Mouse (Mus musculus) forebrain, embryonic 12.5 days (tissue): ENCODE results near the gene Bcl10. TPM values are rescaled to one million over a fixed set of nuclear protein-coding genes. Genes with fewer than 3 reads are reported as not detected.
"Not testable (repeated sequence)": the region's sequence is repeated elsewhere in the genome, so short reads cannot be mapped to it uniquely, and the experiment has no call there.

ENCODE experiments used
- ATAC-seq: fragments of 200-750 bp; cut with Nextera tagmentation; 2 replicates; pipeline ENCODE4 v1.8.0; 2017; ENCODE audit warnings: moderate TSS enrichment; ENCODE audit not compliant: low FRiP score
- H3K27ac ChIP-seq: fragments of 300-500 bp; sonication (generic); 2 replicates; pipeline ENCODE4 v1.5.1; 2016; ENCODE audit warnings: mild to moderate bottlenecking
- H3K27me3 ChIP-seq: fragments of 300-500 bp; sonication (generic); 2 replicates; pipeline ENCODE4 v1.6.1; 2016; ENCODE audit warnings: mild to moderate bottlenecking
- H3K36me3 ChIP-seq: fragments of 300-500 bp; sonication (generic); replicated peaks from 2 replicates; pipeline ENCODE4 v1.6.1; 2016; ENCODE audit warnings: mild to moderate bottlenecking
- H3K4me1 ChIP-seq: fragments of 300-500 bp; sonication (generic); 2 replicates; pipeline ENCODE4 v1.6.1; 2016
- H3K4me2 ChIP-seq: fragments of 300-500 bp; sonication (generic); 2 replicates; pipeline ENCODE4 v1.6.1; 2016; ENCODE audit warnings: mild to moderate bottlenecking, moderate library complexity
- H3K4me3 ChIP-seq: fragments of 300-500 bp; sonication (generic); replicated peaks from 2 replicates; pipeline ENCODE4 v1.5.1; 2016; ENCODE audit warnings: mild to moderate bottlenecking
- H3K9ac ChIP-seq: fragments of 300-500 bp; sonication (generic); 2 replicates; pipeline ENCODE4 v1.6.1; 2016; ENCODE audit warnings: mild to moderate bottlenecking
- H3K9me3 ChIP-seq: fragments of 300-500 bp; sonication (generic); 2 replicates; pipeline ENCODE4 v1.6.1; 2016
- WGBS: fragments of 180-500 bp; shearing (Covaris S2); methylation state at CpG from one replicate; pipeline ENCODE4 v1.1.7; 2016; 5-methylcytosine and 5-hydroxymethylcytosine counted together
- polyA plus RNA-seq: library from polyadenylated mRNA; unstranded; fragments of >200 nt; fragmentation: Nextera tagmentation; extraction: Ambion mirVana; gene quantifications from 2 replicates; pipeline ENCODE4 v1.2.1, GENCODE M21; 2016

Gene Bcl10
- polyA plus RNA-seq, 1 experiment from 2014 or later = 50.7 TPM

DNA sequence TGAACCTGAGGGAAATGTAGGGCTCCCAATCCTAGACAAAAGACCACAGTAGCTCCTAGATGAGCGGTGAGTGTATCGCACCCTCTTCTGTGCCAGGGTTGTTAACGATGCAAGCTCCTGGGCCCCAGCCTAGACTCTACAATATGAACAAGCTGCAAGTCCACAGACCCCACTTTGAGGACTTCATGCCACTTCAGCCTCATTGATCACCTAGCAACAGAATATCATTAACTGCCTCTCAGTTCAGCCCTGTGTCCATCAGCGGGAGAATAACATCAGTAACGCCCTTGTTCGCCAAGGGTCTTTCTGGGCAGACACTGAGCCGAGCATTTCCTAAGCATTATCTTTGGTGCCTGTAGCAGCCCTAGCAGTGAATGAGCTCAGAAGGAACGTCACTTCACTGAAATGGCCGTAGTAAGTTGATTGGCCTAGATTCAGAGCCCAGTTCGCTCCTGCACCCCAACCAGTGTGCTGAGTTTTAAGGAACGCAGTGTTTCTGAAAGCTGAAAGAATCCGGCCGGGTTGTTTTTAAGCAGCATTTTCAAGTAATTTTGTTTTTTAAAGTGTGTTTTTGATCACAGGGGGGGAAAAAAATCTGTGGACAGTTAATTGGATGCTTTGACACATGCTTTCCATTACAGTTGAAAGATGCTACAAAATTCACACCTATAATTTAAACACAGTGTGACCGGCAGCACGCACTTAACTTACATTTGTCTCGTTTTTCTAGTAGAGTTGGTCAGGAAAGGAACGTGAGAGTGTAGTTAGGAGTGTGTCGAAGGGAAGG lies 32.1 kb upstream of the Bcl10 start:
- H3K27me3 ChIP-seq = no peaks in the 10 kb centered on the region
- peaks cover 38% of the 10 kb centered on the region for H3K4me1 ChIP-seq
- WGBS = 27% methylated on average over 18 of the region's 18 CpGs
- peak overlapping the region; percentile 91 for H3K27ac ChIP-seq
- H3K9ac ChIP-seq = no peak overlapping the region
- no peaks in the 10 kb centered on the region for H3K9me3 ChIP-seq
- peak; percentile 92 for ATAC-seq
- H3K4me3 ChIP-seq = no peak overlapping the region
- H3K4me2 ChIP-seq = peak overlapping the region; percentile 6
- peaks cover 8% of the 10 kb centered on the region; the same call in 1 of the 2 replicates for H3K36me3 ChIP-seq

DNA sequence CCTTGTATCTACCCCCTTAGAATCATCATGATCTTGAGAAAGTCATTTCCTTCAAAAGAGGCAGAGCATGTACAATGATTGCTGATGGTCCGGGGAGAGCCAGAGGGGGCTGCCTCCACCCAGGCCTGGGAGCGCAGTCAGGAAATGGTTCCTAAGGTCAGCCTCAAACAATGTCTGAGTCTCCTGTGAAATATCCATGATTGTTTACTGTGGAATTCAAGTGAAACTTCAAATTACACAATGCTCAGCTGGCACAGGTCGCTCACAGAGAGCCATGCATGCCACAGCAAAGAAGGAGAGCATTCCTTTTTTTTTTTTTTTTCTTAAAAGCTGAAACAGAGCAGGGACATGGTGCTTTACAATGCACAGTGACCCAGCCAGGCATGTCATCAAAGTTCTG lies 30.2 kb upstream of the Bcl10 start:
- no peak overlapping the region for H3K4me2 ChIP-seq
- no peak overlapping the region for H3K4me3 ChIP-seq
- H3K27ac ChIP-seq = no peak overlapping the region; the same call in 1 of the 2 replicates
- peaks cover 13% of the 10 kb centered on the region; the same call in 1 of the 2 replicates for H3K36me3 ChIP-seq
- H3K27me3 ChIP-seq = no peaks in the 10 kb centered on the region
- WGBS = 89% methylated on average over 3 of the region's 3 CpGs
- peaks cover 27% of the 10 kb centered on the region for H3K4me1 ChIP-seq
- no peak overlapping the region for H3K9ac ChIP-seq
- ATAC-seq = no peak
- no peaks in the 10 kb centered on the region for H3K9me3 ChIP-seq

DNA sequence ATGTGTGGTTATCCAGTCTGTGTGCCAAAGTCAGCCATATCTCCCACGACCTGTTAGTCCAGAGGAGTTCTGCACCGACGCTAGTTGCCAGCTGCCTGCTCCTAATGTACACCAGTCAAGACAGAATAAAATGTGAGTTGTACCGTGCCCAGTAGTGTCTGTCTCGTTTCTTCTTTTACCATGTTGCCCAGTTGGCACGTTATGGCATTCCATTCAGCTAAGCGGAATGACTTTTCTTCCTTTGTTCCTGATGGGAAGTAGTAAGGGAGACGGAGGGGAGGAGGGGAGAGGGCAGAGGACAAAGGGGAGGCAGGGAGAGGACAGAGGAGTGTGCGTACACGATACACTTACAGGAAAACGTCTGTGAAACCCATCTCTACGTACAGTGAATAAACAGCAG lies 28.5 kb upstream of the Bcl10 start:
- Histone ChIP-seq H3K27ac (no peak overlapping the region), H3K4me2 (no peak overlapping the region), H3K27me3 (no peaks in the 10 kb centered on the region), H3K9me3 (no peaks in the 10 kb centered on the region), H3K4me3 (no peak overlapping the region), H3K36me3 (peaks cover 12% of the 10 kb centered on the region; the same call in 1 of the 2 replicates), H3K9ac (no peak overlapping the region), H3K4me1 (peaks cover 27% of the 10 kb centered on the region)
- ATAC-seq = no peak
- 71% methylated on average over 12 of the region's 12 CpGs for WGBS

DNA sequence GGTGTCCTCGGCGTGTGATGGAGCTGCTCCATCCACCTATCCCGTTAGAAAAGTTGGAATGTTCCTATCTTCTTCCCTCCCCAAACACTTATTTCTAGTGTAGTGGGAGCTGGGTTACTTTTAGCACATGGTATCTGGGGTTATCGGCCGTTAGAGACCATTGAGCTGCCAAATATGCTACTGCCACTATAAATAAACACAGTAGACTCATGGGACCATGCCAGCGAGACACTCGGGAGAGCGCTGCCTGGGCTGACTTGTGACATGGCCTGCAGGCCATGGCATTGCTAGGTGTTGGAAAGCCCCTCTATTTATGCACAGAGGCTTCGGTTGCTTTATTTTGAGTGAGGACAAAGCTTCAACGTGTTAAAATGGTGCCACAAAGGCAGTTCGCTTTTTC lies 24.9 kb upstream of the Bcl10 start:
- no peak overlapping the region for H3K4me2 ChIP-seq
- H3K36me3 ChIP-seq = peaks cover 10% of the 10 kb centered on the region; the same call in 1 of the 2 replicates
- WGBS = 83% methylated on average over 11 of the region's 11 CpGs
- H3K27ac ChIP-seq = no peak overlapping the region
- H3K4me1 ChIP-seq = 0 out of 2 replicates have a peak, but pooled peaks cover 8% of the 10 kb centered on the region
- no peaks in the 10 kb centered on the region for H3K27me3 ChIP-seq
- no peak for ATAC-seq
- H3K9ac ChIP-seq = no peak overlapping the region
- no peak overlapping the region for H3K4me3 ChIP-seq
- H3K9me3 ChIP-seq = no peaks in the 10 kb centered on the region

DNA sequence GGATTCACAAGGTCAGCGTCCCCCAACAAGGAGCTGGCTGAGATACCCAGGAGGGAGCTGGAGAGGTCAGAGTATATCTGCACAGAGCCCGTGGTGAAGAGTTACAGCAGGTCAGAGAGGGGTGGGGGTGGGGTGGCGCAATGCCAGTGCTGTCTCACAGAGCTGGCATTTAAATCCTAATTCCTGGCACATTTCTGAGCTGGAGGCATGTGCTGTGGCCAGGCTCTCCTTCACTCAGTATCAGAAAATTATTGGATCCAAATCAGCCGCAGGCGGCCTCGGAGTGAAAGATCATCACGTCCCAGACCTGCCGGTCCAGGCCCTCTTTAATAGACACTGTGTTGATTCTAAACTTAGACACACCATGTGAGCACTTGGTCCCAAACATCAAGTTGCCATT lies 22.8 kb upstream of the Bcl10 start:
- H3K9me3 ChIP-seq = no peaks in the 10 kb centered on the region
- H3K27me3 ChIP-seq = no peaks in the 10 kb centered on the region
- H3K9ac ChIP-seq = no peak overlapping the region
- H3K4me2 ChIP-seq = no peak overlapping the region
- H3K4me3 ChIP-seq = no peak overlapping the region
- ATAC-seq = no peak
- peaks cover 3% of the 10 kb centered on the region; the same call in 1 of the 2 replicates for H3K4me1 ChIP-seq
- WGBS = 93% methylated on average over 8 of the region's 8 CpGs
- H3K36me3 ChIP-seq = peaks cover 10% of the 10 kb centered on the region; the same call in 1 of the 2 replicates
- H3K27ac ChIP-seq = no peak overlapping the region

DNA sequence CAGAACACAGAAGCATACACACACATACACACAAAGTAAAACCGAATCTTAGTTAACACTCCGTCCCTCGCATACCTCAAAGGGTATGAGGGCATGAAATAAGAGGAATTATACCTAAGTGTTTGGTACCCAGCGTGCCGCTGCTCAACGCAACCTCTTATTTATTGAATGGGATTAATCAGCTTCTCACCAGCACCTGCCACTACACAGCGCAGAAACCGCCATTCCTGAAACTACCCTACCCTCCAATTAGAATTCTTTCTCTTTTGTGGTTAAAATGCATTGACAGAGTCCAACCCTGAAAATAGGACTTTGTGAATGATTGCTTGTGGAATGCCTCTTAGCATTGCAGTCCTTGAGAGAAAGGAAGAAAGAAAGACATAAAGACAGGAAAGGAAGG lies 19.1 kb upstream of the Bcl10 start:
- H3K27me3 ChIP-seq = no peaks in the 10 kb centered on the region
- peak; percentile 59; the same call in 1 of the 2 replicates for ATAC-seq
- no peak overlapping the region for H3K9ac ChIP-seq
- H3K4me1 ChIP-seq = peaks cover 8% of the 10 kb centered on the region; the same call in 1 of the 2 replicates
- 53% methylated on average over 8 of the region's 8 CpGs for WGBS
- no peaks in the 10 kb centered on the region for H3K36me3 ChIP-seq
- H3K4me3 ChIP-seq = no peak overlapping the region
- no peaks in the 10 kb centered on the region for H3K9me3 ChIP-seq
- 0 out of 2 replicates have a peak overlapping the region, but pooled peaks have one; percentile 46 for H3K27ac ChIP-seq
- no peak overlapping the region for H3K4me2 ChIP-seq

DNA sequence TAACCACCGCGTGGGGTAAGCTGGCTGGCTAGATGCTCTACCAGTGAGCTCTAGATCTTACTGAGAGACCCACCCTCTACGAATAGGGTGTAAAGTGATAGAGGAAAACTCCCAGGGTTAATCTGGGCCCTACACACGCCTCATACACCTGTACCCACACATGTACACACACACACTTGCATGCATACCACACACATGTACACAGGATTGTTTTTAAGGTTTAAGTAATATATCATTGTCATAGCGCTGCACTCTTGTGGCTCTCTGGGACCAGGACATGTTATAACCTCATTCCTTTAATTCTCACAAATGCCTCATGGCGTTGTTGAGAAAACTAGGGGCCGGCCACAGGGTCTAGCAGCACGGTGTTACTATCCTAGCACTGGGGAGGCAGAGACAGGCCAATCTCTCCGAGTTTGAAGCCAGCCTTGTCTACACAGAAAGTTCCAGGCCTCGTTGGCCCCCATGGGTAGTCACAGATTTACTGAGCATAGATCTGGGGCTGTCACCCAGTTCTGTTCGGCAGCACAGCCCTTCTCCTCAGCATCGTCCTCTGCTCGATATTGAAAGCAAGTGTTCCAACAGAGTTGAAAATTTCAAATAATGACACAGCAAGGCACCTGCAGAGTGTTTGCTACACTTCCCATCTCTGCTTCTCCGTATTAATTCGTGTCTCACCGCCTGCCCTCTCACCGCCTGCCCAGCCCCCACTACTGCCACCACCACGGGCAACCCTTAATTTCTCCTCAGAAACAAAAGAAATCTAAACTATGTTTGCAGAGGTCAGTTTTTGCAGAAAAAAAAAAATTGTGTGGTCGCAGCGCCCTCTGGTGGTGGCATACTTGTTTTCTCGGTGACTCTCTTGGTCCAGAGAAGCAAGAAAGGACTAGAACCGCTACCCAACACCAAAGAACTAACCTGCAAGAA lies 17.5 kb upstream of the Bcl10 start:
- Histone ChIP-seq H3K9me3 (no peaks in the 10 kb centered on the region), H3K36me3 (no peaks in the 10 kb centered on the region), H3K4me3 (no peak overlapping the region), H3K27me3 (no peaks in the 10 kb centered on the region), H3K27ac (no peak overlapping the region), H3K4me2 (peak overlapping the region; percentile 41), H3K4me1 (peaks cover 8% of the 10 kb centered on the region; the same call in 1 of the 2 replicates), H3K9ac (no peak overlapping the region)
- peak; percentile 55; the same call in 1 of the 2 replicates for ATAC-seq
- WGBS = 48% methylated on average over 22 of the region's 22 CpGs

DNA sequence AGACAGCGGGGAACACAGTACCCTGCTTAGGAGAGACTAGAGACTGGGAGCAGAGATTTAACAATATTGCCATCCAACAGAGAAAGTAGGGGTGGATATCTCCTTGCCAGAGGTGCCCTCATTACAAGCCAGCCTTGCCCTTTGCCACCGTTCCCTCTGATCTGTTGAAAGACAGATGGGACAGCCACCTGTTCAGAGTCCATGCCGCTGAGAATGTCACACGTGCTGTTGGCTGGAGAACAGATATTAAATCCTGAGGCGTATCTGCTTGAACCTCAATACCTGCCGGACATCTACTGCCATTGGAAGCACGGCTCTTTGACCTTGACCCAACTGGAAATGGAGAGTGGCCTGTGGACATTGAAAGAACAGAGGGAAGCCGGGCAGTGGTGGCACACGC lies 16.0 kb upstream of the Bcl10 start:
- Histone ChIP-seq H3K4me3 (no peak overlapping the region), H3K9me3 (no peaks in the 10 kb centered on the region), H3K9ac (no peak overlapping the region), H3K4me1 (peaks cover 8% of the 10 kb centered on the region; the same call in 1 of the 2 replicates), H3K4me2 (no peak overlapping the region), H3K27me3 (no peaks in the 10 kb centered on the region), H3K27ac (no peak overlapping the region), H3K36me3 (no peaks in the 10 kb centered on the region)
- ATAC-seq = no peak
- 91% methylated on average over 9 of the region's 9 CpGs for WGBS

DNA sequence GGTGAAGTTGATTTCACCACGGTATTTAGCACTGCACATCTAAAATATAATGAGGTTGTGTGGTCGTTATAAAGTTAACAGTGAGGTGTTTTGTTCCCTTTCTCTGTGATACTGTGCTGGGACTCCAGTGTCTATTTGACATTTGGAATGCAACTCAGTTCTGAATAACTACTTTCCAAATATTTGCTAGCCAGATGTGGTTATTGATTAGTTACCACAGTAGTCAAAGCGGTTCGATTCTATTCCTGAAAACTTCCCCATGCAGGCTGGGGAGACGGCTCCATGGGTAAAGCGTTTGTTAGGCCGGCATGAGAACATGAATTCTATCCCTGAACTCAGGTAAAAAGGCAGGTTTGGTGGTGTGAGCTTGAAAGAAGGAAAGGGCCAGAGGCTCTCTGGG lies 10.1 kb upstream of the Bcl10 start:
- no peaks in the 10 kb centered on the region for H3K9me3 ChIP-seq
- H3K4me1 ChIP-seq = no peaks in the 10 kb centered on the region
- no peak overlapping the region for H3K4me3 ChIP-seq
- H3K4me2 ChIP-seq = no peak overlapping the region
- H3K27ac ChIP-seq = no peak overlapping the region
- no peaks in the 10 kb centered on the region for H3K36me3 ChIP-seq
- no peaks in the 10 kb centered on the region for H3K27me3 ChIP-seq
- H3K9ac ChIP-seq = no peak overlapping the region
- WGBS = 82% methylated on average over 7 of the region's 7 CpGs
- no peak for ATAC-seq

DNA sequence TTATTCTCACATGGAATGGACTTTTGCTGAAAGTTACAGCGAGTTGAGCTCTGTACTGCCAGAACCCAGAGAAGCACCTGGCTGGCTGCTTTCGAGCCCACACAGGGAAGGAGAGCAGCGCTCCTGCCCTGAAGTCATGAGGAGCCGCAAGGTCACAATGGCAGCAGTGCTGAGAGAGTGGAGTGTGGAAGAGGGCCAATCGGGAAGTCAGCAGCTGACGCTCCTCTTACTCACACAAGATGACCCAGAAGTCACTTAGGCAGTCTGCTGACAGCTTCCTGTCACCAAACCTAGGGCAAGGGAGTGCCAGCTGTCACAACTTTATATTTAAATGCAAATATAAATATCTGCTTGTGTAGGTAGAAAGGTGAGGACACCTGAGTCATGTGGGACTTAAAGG lies 9.3 kb upstream of the Bcl10 start:
- Histone ChIP-seq H3K36me3 (no peaks in the 10 kb centered on the region), H3K27me3 (no peaks in the 10 kb centered on the region), H3K4me2 (no peak overlapping the region), H3K4me3 (no peak overlapping the region), H3K27ac (no peak overlapping the region), H3K9me3 (no peaks in the 10 kb centered on the region), H3K4me1 (no peaks in the 10 kb centered on the region), H3K9ac (no peak overlapping the region)
- ATAC-seq = no peak
- WGBS = 80% methylated on average over 6 of the region's 6 CpGs

DNA sequence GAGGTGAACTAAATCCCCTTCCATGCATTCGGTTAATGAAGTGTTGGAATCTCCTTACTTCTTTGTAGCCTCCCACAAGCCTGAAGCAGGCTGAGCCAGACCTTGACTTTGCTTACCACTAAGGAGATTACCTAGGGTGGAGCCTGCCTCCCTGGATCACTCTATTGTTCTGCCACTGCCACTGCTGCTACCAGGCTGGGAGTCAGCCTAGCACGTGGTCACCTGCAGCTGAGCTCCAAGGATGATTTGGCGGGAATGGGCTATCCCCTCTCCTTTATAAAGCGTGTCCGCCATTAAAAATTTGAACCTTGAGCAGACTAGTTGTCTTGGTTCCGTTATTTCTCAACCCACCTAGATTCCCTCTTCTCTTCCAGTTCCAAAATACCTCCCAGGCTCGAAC lies 8.7 kb upstream of the Bcl10 start:
- not testable (repeated sequence) for ATAC-seq, H3K4me3 ChIP-seq, H3K9me3 ChIP-seq, H3K4me2 ChIP-seq, H3K27me3 ChIP-seq, H3K27ac ChIP-seq, H3K9ac ChIP-seq, H3K36me3 ChIP-seq, H3K4me1 ChIP-seq
- 65% methylated on average over 7 of the region's 7 CpGs for WGBS

DNA sequence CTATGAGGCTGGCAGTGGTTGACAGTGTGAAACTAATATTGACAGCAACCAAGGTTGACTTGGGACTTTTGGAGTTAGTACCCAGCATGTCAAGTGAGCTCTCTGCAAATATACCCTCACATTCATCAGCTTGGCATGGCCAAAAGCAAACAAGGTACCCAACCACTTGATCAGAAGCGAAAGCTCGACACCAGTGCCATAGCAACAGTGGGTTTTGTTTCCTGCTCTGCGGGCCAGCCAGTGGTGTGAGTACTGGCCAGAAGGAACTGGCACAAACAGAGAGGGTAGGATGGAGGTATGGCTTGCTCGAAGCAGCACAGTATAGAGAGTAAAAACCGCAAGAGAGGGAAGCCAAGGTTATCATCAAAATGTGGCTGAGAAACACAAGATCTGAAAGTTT lies 6.2 kb upstream of the Bcl10 start:
- no peak overlapping the region for H3K4me3 ChIP-seq
- 87% methylated on average over 5 of the region's 5 CpGs for WGBS
- H3K4me2 ChIP-seq = no peak overlapping the region
- H3K27me3 ChIP-seq = no peaks in the 10 kb centered on the region
- H3K9ac ChIP-seq = no peak overlapping the region
- no peaks in the 10 kb centered on the region for H3K36me3 ChIP-seq
- no peaks in the 10 kb centered on the region for H3K4me1 ChIP-seq
- no peak overlapping the region for H3K27ac ChIP-seq
- H3K9me3 ChIP-seq = no peaks in the 10 kb centered on the region
- ATAC-seq = no peak
